Mouse (Mus musculus): ENCODE results near the gene Psmc5. TPM values are rescaled to one million over a fixed set of nuclear protein-coding genes. Genes with fewer than 3 reads are reported as not detected.

Psmc5 gene
- total RNA-seq, 2 experiments from 2014 or later = 160 to 176 TPM

DNA sequence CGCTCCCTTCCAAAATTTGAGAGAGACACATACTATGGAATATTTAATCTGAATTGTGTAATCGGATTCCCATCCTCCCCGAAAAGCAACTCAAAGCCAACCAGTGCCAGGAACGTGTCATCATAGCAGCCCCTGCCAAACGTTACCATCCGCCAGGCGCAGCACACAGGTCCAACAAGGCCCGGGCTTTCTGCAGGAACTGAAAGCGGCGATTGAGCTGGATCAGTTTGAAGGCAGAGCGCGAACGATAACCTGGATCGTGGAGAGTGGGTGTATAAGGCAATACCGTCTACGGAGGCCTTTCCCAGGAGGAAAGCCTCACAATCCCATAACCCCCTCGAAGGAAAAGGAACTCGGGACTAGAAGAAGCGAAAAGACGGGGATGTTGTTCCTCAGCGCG lies 780 bp upstream of the Psmc5 start:
- TF ChIP-seq CTCF (conservative IDR thresholded peaks at IDR 0.05) = no peak
- Histone ChIP-seq H3K27ac (peak overlapping the region; percentile 92; the same call in 1 of the 2 replicates), H3K4me3 (peak overlapping the region; percentile 87)
- no peak for DNase-seq (ENCODE audit: low spot score in 2 of 2)

DNA sequence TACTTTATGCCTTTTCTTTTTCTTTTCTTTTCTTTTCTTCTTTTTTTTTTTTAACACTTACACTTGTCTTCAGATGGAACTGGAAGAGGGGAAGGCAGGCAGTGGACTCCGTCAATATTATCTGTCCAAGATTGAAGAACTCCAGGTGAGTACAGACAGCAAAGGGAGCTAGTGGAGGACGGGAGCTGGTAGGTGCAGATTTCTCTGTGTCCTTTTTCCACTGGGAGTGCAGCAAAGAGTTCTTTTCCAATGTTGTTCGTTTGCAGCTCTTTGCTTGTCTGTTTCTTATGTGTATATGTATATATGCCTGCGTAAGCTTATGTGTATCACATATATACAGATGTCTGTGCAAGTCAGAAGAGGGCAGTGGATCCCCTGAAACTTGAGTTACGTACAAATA lies 821 bp downstream of the Psmc5 start:
- peak; percentile 67 for TF ChIP-seq CTCF (conservative IDR thresholded peaks at IDR 0.05)
- DNase-seq (ENCODE audit: low spot score in 2 of 2) = no peak
- H3K27ac ChIP-seq = peak overlapping the region; percentile 92
- H3K4me3 ChIP-seq = peak overlapping the region; percentile 87

GRCm38 (mm10) chr11:106260826-106261450 lies 5.0 kb downstream of the Psmc5 start:
- no peak for TF ChIP-seq CTCF (conservative IDR thresholded peaks at IDR 0.05)
- Histone ChIP-seq H3K4me3 (no peak overlapping the region), H3K27ac (peak overlapping the region; percentile 1; the same call in 1 of the 2 replicates)
- DNase-seq (ENCODE audit: low spot score in 2 of 2) = no peak

DNA sequence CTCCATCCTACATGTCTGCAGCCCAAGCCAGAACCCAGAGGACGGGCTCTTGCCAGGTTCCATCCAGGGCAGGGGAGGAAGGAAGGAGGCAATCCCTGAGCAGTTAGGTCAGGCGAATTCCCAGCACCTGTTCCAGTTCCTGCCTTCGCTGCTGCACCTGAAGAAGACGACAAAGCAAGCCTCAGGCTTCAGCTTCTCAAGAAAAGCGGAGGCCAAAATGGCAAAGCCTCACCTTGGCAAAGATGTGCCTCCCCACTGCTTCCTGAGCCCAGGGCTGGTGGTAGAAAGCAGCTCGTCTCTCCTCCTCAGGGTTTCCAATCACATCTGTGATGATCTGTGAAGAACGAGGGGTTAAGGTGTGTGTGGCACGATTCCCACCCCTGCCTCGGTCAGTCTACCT lies 8.0 kb downstream of the Psmc5 start:
- H3K27ac ChIP-seq = peak overlapping the region; percentile 15; the same call in 1 of the 2 replicates
- DNase-seq (ENCODE audit: low spot score in 2 of 2) = no peak

GRCm38 (mm10) chr11:106264988-106265387 lies 9.0 kb downstream of the Psmc5 start:
- Histone ChIP-seq H3K4me3 (no peak overlapping the region), H3K27ac (no peak overlapping the region)
- TF ChIP-seq CTCF (conservative IDR thresholded peaks at IDR 0.05) = no peak
- no peak for DNase-seq (ENCODE audit: low spot score in 2 of 2)

More for the DNA sequence above, 8.0 kb downstream of the Psmc5 start:
- H3K4me3 ChIP-seq = no peak overlapping the region
- no peak for TF ChIP-seq CTCF (conservative IDR thresholded peaks at IDR 0.05)

- DNase-seq (ENCODE audit: low spot score in 2 of 2) = no peak
- Histone ChIP-seq H3K4me3 (no peak overlapping the region), H3K27ac (no peak overlapping the region)
- TF ChIP-seq CTCF (conservative IDR thresholded peaks at IDR 0.05) = no peak
Measured at GRCm38 (mm10) chr11:106265570-106265969, 9.6 kb downstream of the Psmc5 start.

- H3K4me3 ChIP-seq = no peak overlapping the region
- DNase-seq (ENCODE audit: low spot score in 2 of 2) = no peak
- TF ChIP-seq CTCF (conservative IDR thresholded peaks at IDR 0.05) = no peak
- no peak overlapping the region for H3K27ac ChIP-seq
Measured at GRCm38 (mm10) chr11:106266431-106266830, 10.5 kb downstream of the Psmc5 start.

GRCm38 (mm10) chr11:106267311-106267852 lies 11.4 kb downstream of the Psmc5 start:
- Histone ChIP-seq H3K4me3 (peak overlapping the region; percentile 41), H3K27ac (peak overlapping the region; percentile 96)
- no peak for TF ChIP-seq CTCF (conservative IDR thresholded peaks at IDR 0.05)
- DNase-seq (ENCODE audit: low spot score in 2 of 2) = peak in 1 of 2 experiments; percentile 43

DNA sequence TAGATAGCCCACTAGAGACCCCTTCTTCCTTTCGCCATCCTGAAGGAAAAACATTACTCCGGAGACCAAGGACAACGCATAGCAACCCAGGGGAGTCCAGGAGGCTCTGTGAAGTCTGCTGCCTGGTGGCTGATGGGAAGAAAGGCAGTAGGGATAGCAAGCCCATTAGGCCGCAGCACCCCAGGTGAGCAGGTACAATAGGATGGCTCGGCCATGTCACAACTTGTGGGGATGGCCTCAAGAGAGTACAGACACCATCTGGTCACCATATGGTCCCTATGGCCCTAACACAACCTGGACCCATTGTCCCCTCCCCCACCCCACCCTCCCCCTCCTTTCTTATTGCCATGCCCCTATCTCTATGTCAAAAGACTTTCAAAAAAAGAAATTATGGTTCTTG lies 11.9 kb downstream of the Psmc5 start:
- no peak for TF ChIP-seq CTCF (conservative IDR thresholded peaks at IDR 0.05)
- peak overlapping the region; percentile 41 for H3K4me3 ChIP-seq
- no peak for DNase-seq (ENCODE audit: low spot score in 2 of 2)
- H3K27ac ChIP-seq = peak overlapping the region; percentile 96

DNA sequence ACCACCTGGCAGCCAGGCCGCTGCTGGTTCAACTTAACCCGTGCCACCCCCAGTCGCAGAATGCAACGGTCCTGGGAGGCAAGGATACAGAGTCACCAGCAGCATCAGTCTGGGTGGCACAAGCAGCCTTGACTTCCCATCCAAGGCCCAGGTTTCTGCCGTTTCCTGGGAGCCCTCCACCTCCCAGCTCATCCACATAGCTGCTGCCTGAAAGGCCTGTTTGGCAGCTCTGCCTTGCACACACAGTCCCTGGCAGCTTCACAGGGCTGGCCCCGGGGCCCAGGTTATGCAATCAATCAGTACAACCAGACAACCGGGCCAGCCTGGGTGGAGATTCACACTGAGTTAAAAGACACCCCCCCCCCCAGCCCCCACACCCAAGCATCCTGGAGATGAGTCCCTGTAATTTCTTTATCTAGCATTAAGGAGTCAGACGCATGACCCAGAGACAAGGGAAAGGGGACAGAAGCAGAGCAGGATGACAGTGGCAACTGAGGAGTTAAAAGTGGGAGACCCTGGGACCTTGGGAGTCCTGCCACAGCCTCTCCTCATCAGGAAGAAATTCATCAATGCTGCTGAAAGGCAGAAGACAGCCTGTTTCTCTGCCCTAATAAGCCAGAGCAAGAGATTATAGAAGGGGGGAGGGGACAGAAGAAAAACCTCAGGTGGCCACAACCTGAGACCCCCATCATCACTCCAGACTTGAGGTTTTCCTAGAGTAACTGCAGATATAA lies 12.5 kb downstream of the Psmc5 start:
- Histone ChIP-seq H3K27ac (peak overlapping the region; percentile 96), H3K4me3 (peak overlapping the region; percentile 41)
- DNase-seq (ENCODE audit: low spot score in 2 of 2) = peak in 1 of 2 experiments; percentile 76
- no peak for TF ChIP-seq CTCF (conservative IDR thresholded peaks at IDR 0.05)

DNA sequence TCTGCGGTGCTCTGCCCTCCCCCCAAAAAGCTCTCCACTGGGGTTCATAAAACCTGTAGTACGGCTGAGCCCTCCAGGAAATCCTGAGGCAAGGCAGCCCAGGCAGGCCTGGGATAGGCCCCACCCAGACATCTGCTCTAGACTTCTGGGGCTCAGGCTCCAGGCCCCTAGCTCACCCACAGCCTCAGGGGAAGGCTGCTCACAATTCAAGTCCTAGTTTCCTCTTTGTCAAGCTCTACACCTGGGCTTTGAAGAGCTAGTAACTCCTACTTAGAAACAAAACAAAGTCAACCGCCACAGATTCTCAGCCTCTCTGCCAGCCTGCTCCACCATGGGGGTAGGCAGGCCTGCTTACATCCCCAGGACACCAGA lies 13.1 kb downstream of the Psmc5 start:
- DNase-seq (ENCODE audit: low spot score in 2 of 2) = no peak
- Histone ChIP-seq H3K4me3 (peak overlapping the region; percentile 31), H3K27ac (peak overlapping the region; percentile 96)
- no peak for TF ChIP-seq CTCF (conservative IDR thresholded peaks at IDR 0.05)

GRCm38 (mm10) chr11:106271131-106271793 lies 15.3 kb downstream of the Psmc5 start:
- Histone ChIP-seq H3K4me3 (peak overlapping the region; percentile 74), H3K27ac (peak overlapping the region; percentile 98)
- no peak for DNase-seq (ENCODE audit: low spot score in 2 of 2)
- TF ChIP-seq CTCF (conservative IDR thresholded peaks at IDR 0.05) = peak; percentile 49
